Mouse (Mus musculus): ENCODE measurements around the gene Map2k4. TPM values are rescaled to one million over a fixed set of nuclear protein-coding genes. Genes with fewer than 3 reads are reported as not detected.

The Map2k4 gene
- total RNA-seq, 2 experiments from 2014 or later, result 56.4 to 57.3 TPM

GRCm38 (mm10) chr11:65773946-65774656 lies 14.0 kb downstream of the Map2k4 start:
- DNase-seq, result no peak

GRCm38 (mm10) chr11:65773535-65773934 lies 14.6 kb downstream of the Map2k4 start:
- DNase-seq, result no peak

GRCm38 (mm10) chr11:65771546-65771945 lies 16.6 kb downstream of the Map2k4 start:
- no peak for DNase-seq

DNA sequence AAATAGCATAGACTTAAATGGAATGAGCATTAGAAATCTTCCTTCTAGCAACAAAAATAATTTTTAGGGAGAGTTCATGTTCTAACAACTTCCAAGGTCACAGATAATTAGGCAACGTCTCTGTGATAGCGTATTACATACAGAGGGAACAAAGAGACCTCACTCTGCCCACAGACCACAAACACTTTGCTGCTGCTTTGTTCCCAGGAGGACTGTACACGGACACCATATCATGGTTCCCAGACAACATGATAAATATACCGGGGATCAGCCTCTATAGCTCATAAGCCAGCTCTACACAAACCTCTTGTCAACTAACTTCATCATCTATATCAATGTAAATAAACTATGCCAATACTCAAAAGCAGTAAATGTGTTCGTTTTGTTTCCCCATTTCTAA lies 18.1 kb downstream of the Map2k4 start:
- DNase-seq, result no peak

- DNase-seq, result no peak
Observed at GRCm38 (mm10) chr11:65768445-65768844, 19.7 kb downstream of the Map2k4 start.

- no peak for DNase-seq
Observed at GRCm38 (mm10) chr11:65760912-65761311, 27.2 kb downstream of the Map2k4 start.

DNA sequence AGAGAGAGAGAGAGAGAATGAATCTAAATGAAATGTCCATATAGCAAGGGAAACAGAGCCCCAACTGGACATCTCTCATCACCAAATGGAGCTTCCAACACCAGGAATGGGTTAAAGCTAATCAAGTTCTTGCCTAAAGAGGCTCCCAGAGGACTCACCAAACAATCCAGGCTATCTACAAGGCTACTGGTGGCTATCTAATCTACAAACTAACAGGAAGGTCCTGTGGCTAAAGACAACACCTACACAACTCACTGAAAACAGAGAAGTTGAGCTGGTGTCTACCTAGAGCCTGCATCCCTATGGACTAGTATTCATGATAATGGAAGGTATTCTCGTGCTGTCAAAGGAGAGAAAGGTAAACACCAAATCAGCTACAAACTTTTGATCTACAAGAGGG lies 28.7 kb downstream of the Map2k4 start:
- DNase-seq, result no peak

- DNase-seq, result no peak
Observed at GRCm38 (mm10) chr11:65754161-65754560, 33.9 kb downstream of the Map2k4 start.

- DNase-seq, result no peak
Observed at GRCm38 (mm10) chr11:65753593-65753992, 34.5 kb downstream of the Map2k4 start.

GRCm38 (mm10) chr11:65750546-65750945 lies 37.6 kb downstream of the Map2k4 start:
- DNase-seq, result no peak

DNA sequence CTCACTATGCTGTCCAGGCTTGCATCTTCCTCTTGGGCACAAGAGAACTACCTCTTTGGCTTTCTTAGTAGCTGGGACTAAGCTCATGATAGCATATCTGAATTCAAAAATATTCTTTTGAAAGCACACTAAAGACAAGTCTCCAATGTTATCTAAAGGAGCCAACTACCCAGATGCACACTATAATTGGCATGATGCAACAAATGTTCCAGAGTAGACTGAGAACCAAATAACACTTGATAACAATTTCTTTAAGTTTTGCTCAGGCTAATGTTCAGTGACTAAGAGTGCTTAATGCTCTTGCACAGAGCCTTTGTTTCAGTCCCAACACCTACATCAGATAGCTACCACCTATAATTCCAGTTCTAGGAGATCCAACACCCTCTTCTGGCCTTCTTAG lies 40.7 kb downstream of the Map2k4 start:
- no peak for DNase-seq

GRCm38 (mm10) chr11:65745707-65746333 lies 42.3 kb downstream of the Map2k4 start:
- DNase-seq, result no peak

DNA sequence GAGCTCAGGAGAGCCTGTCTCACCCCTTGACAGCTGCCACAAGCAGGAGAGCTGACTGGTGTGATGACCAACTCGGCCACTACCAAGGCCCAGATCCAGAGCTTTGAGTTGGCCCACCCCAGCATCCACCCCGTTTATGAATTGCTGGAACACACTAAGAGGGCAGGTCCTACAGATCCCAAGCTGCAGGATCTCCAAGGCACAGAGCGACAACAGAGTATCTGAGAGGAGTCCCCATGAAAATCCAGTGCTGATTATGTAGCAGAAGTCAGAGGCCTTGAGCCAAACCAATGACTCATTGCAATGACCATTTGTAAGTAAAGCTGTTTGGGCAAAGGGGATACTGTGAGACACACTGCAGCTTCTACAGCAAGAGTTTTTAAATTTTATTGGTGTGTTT lies 44.2 kb downstream of the Map2k4 start:
- DNase-seq, result no peak

- no peak for DNase-seq
Observed at GRCm38 (mm10) chr11:65740811-65741210, 47.3 kb downstream of the Map2k4 start.

- no peak for DNase-seq
Observed at GRCm38 (mm10) chr11:65740390-65740789, 47.7 kb downstream of the Map2k4 start.

DNA sequence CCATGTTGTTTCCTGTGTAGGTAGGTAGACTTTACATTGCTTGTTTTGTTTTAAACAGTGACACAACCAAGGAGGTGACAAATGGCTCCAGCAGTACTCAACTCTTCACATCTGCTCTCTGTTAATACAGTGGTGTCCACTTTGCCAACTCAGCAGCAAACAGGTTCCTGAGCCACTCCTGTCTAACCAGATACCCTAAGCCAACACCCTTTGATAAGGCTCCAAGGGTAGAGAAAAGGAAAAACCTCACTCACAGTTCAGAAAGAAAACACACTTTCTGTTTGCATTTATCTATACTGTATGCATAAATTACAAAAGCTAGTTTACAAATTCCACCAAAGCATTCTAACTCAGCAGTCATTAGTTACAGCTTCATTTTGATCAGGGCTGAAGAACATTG lies 48.2 kb downstream of the Map2k4 start:
- DNase-seq, result no peak

- DNase-seq, result no peak
Observed at GRCm38 (mm10) chr11:65734656-65735055, 53.4 kb downstream of the Map2k4 start.

- no peak for DNase-seq
Observed at GRCm38 (mm10) chr11:65729623-65730217, 58.4 kb downstream of the Map2k4 start.

DNA sequence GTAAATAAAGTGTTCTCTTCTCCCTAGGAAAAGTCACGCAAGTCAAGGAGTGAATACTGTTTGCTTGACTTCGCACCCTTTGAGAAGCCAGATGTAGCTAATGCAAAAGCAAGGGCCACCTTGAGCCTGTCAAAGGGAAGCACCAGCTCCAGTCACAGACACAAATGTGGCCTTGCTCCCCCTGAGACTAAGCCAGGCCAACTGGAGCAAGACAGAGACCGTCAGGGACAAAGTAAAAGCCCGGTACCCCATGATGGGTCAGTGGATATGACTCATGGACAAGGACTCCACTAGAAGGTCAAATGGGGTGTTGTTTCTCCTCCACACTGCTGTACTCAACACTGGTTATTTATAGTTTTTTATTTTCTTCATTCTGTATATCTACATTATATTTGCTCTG lies 59.2 kb downstream of the Map2k4 start:
- DNase-seq, result no peak

DNA sequence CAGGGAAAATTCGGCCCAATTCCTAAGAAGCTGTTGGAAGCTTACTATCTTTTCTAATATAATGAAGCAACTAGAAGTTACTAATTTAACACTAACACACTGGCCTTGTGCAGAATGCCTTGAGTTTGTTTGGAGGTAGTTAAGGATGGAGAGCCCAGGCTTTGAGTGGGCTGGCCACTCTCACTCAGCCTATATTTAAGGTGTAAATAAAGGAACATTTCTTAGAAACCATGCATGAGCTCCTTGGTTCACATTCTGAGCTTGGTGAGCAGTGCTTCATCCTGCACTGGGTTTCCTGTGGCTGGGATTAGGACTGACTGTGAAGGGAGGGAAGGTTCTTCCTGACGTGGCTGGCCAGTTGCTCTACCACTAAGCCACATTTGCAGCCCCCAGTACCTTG lies 64.4 kb downstream of the Map2k4 start:
- no peak for DNase-seq

- no peak for DNase-seq
Observed at GRCm38 (mm10) chr11:65721615-65722014, 66.5 kb downstream of the Map2k4 start.

DNA sequence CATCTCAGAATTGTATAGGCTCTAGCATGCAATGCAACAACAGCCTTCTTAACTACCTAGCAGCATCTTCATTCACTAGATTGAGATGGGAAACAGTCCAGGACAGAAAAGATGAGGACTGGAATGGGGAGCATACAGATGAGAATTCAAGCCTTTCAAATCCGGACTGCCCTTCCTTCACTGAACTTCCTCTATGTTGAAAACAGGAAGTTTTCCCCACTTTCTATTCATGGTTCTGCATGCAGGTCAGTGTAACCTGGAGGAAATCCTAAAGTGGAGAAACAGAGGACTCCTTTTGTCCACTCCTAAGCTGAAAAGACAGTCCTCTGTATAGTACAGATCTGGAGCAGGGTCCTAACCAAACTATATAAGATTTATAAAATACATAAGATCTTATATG lies 68.1 kb downstream of the Map2k4 start:
- no peak for DNase-seq

DNA sequence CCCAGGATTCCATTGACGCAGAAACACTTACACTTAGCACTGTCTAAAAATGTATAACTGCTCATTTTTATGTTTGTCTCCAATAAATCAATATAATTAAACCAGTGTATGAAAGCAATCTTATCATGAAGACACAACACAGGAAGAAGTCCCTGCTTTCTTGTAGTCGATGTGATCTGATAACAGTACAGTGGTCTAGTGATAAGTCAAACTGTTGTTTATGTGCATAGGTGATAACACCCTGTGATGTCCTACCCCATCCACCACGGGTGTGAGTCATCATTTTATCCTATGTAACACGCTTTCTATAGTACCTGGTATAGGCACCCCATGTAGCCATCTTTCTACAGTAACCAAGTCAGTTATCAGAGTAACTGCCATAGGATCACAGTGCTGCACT lies 74.3 kb downstream of the Map2k4 start:
- no peak for DNase-seq
